Mouse (Mus musculus): ENCODE results near the gene Fkbpl. TPM values are rescaled to one million over a fixed set of nuclear protein-coding genes. Genes with fewer than 3 reads are reported as not detected.

The Fkbpl gene
- polyA plus RNA-seq, 1 experiment from 2014 or later = 16.8 TPM

Other genes starting within 250 kb of the Fkbpl start
- 1.8 and 3.1 TPM in 2 replicates for gene BC051142, start 245.9 kb upstream of the Fkbpl start, polyA plus RNA-seq (2016; fragmentation: Nextera tagmentation; extraction: Ambion mirVana)
- not detected in 2 replicates for gene Btnl4, start 167.4 kb upstream of the Fkbpl start, polyA plus RNA-seq (2016; fragmentation: Nextera tagmentation; extraction: Ambion mirVana)
- not detected in 2 replicates for gene Btnl6, start 127.4 kb upstream of the Fkbpl start, polyA plus RNA-seq (2016; fragmentation: Nextera tagmentation; extraction: Ambion mirVana)
- gene Notch4, start 80.5 kb upstream of the Fkbpl start, polyA plus RNA-seq (2016; fragmentation: Nextera tagmentation; extraction: Ambion mirVana) = 8.7 and 10.0 TPM in 2 replicates
- gene Gpsm3, start 55.0 kb upstream of the Fkbpl start, polyA plus RNA-seq (2016; fragmentation: Nextera tagmentation; extraction: Ambion mirVana) = 5.3 and 6.6 TPM in 2 replicates
- 17.5 and 17.7 TPM in 2 replicates for gene Pbx2, start 53.5 kb upstream of the Fkbpl start, polyA plus RNA-seq (2016; fragmentation: Nextera tagmentation; extraction: Ambion mirVana)
- gene Ager, start 46.9 kb upstream of the Fkbpl start, polyA plus RNA-seq (2016; fragmentation: Nextera tagmentation; extraction: Ambion mirVana) = 3.1 and 3.2 TPM in 2 replicates
- gene Rnf5, start 41.1 kb upstream of the Fkbpl start, polyA plus RNA-seq (2016; fragmentation: Nextera tagmentation; extraction: Ambion mirVana) = 202 and 233 TPM in 2 replicates
- gene Agpat1, start 40.5 kb upstream of the Fkbpl start, polyA plus RNA-seq (2016; fragmentation: Nextera tagmentation; extraction: Ambion mirVana) = 66.0 and 70.1 TPM in 2 replicates
- 4.3 TPM in 2 replicates for gene Egfl8, start 28.8 kb upstream of the Fkbpl start, polyA plus RNA-seq (2016; fragmentation: Nextera tagmentation; extraction: Ambion mirVana)
- 22.5 and 23.6 TPM in 2 replicates for gene Ppt2, start 16.3 kb upstream of the Fkbpl start, polyA plus RNA-seq (2016; fragmentation: Nextera tagmentation; extraction: Ambion mirVana)
- gene Prrt1, start 15.2 kb upstream of the Fkbpl start, polyA plus RNA-seq (2016; fragmentation: Nextera tagmentation; extraction: Ambion mirVana) = 0.54 and 1.2 TPM in 2 replicates
- 111 and 123 TPM in 2 replicates for gene Atf6b, start 2.4 kb downstream of the Fkbpl start, polyA plus RNA-seq (2016; fragmentation: Nextera tagmentation; extraction: Ambion mirVana)
- not detected in 2 replicates for gene Tnxb, start 25.8 kb downstream of the Fkbpl start, polyA plus RNA-seq (2016; fragmentation: Nextera tagmentation; extraction: Ambion mirVana)
- not detected in 2 replicates for gene C4b, start 99.1 kb downstream of the Fkbpl start, polyA plus RNA-seq (2016; fragmentation: Nextera tagmentation; extraction: Ambion mirVana)
- gene Cyp21a1, start 159.8 kb downstream of the Fkbpl start, polyA plus RNA-seq (2016; fragmentation: Nextera tagmentation; extraction: Ambion mirVana) = not detected in 2 replicates
- 30.2 and 30.6 TPM in 2 replicates for gene Stk19, start 192.2 kb downstream of the Fkbpl start, polyA plus RNA-seq (2016; fragmentation: Nextera tagmentation; extraction: Ambion mirVana)
- gene Dxo, start 192.3 kb downstream of the Fkbpl start, polyA plus RNA-seq (2016; fragmentation: Nextera tagmentation; extraction: Ambion mirVana) = 81.2 and 88.1 TPM in 2 replicates
- gene Skiv2l, start 205.4 kb downstream of the Fkbpl start, polyA plus RNA-seq (2016; fragmentation: Nextera tagmentation; extraction: Ambion mirVana) = 57.8 and 62.4 TPM in 2 replicates
- 137 and 139 TPM in 2 replicates for gene Nelfe, start 205.6 kb downstream of the Fkbpl start, polyA plus RNA-seq (2016; fragmentation: Nextera tagmentation; extraction: Ambion mirVana)
- gene Cfb, start 217.8 kb downstream of the Fkbpl start, polyA plus RNA-seq (2016; fragmentation: Nextera tagmentation; extraction: Ambion mirVana) = 1.8 and 2.8 TPM in 2 replicates
- gene Zbtb12, start 234.7 kb downstream of the Fkbpl start, polyA plus RNA-seq (2016; fragmentation: Nextera tagmentation; extraction: Ambion mirVana) = 5.8 and 6.1 TPM in 2 replicates
- gene Gm20547, start 237.3 kb downstream of the Fkbpl start, polyA plus RNA-seq (2016; fragmentation: Nextera tagmentation; extraction: Ambion mirVana) = 0.07 TPM in 1 of 2 replicates, not detected in the other

Data from midbrain, embryonic 10.5 days (tissue).